Mouse (Mus musculus) liver, postnatal 0 days (tissue): Measurements from ENCODE around the gene Wfdc3.
A peak's percentile ranks its signal among the peaks of the same experiment; 100 is the strongest.

ENCODE experiments used
- CTCF ChIP-seq: sonication (generic); IDR thresholded peaks from 2 replicates; pipeline ENCODE4 v1.5.1; 2016; ENCODE audit warnings: antibody characterized with exemption, low read depth
- EP300 ChIP-seq: IDR thresholded peaks from 2 replicates; pipeline ENCODE4 v1.6.1; 2016; ENCODE audit warnings: antibody characterized with exemption, low read depth, mild to moderate bottlenecking

GRCm38 (mm10) chr2:164793236-164793635, 47.5 kb upstream of the Wfdc3 start:
- peak; percentile 90 for TF ChIP-seq CTCF
- TF ChIP-seq EP300, result no peak
